Mouse (Mus musculus) limb, embryonic 13.5 days (tissue): ENCODE measurements at regions not wholly inside any gene's neighbourhood (a gene's known extent, or its start where the extent isn't known, plus 50 kb on each side); places are given as distances from the start of the nearest gene placed in this dataset.
A peak's percentile ranks its signal among the peaks of the same experiment; 100 is the strongest.

Experiments
- ATAC-seq: fragments of 200-750 bp; cut with Nextera tagmentation; 2 replicates; pipeline ENCODE4 v1.8.0; 2017; ENCODE audit warnings: low read depth, moderate number of reproducible peaks, moderate TSS enrichment; ENCODE audit not compliant: low FRiP score
- H3K27ac ChIP-seq: fragments of 300-500 bp; sonication (generic); 2 replicates; pipeline ENCODE4 v1.5.1; 2015; ENCODE audit warnings: inconsistent platforms, mild to moderate bottlenecking, moderate library complexity
- H3K27me3 ChIP-seq: fragments of 300-500 bp; sonication (generic); 2 replicates; pipeline ENCODE4 v1.6.1; 2015; ENCODE audit warnings: mild to moderate bottlenecking, inconsistent platforms
- H3K36me3 ChIP-seq: fragments of 300-500 bp; sonication (generic); 2 replicates; pipeline ENCODE4 v1.6.1; 2015; ENCODE audit warnings: inconsistent platforms, mild to moderate bottlenecking, moderate library complexity
- H3K4me1 ChIP-seq: fragments of 300-500 bp; sonication (generic); 2 replicates; pipeline ENCODE4 v1.6.1; 2015; ENCODE audit warnings: inconsistent platforms
- H3K4me2 ChIP-seq: fragments of 300-500 bp; sonication (generic); replicated peaks from 2 replicates; pipeline ENCODE4 v1.6.1; 2015; ENCODE audit warnings: inconsistent platforms, mild to moderate bottlenecking, moderate library complexity
- H3K4me3 ChIP-seq: fragments of 300-500 bp; sonication (generic); 2 replicates; pipeline ENCODE4 v1.5.1; 2015; ENCODE audit warnings: moderate library complexity, mild to moderate bottlenecking, inconsistent platforms
- H3K9ac ChIP-seq: fragments of 300-500 bp; sonication (generic); 2 replicates; pipeline ENCODE4 v1.6.1; 2015; ENCODE audit warnings: mild to moderate bottlenecking, inconsistent platforms
- H3K9me3 ChIP-seq: fragments of 300-500 bp; sonication (generic); 2 replicates; pipeline ENCODE4 v1.6.1; 2016; ENCODE audit warnings: inconsistent platforms
- WGBS: fragments of 180-500 bp; shearing (Covaris S2); methylation state at CpG from one replicate; pipeline ENCODE4 v1.1.7; 2015; 5-methylcytosine and 5-hydroxymethylcytosine counted together

DNA sequence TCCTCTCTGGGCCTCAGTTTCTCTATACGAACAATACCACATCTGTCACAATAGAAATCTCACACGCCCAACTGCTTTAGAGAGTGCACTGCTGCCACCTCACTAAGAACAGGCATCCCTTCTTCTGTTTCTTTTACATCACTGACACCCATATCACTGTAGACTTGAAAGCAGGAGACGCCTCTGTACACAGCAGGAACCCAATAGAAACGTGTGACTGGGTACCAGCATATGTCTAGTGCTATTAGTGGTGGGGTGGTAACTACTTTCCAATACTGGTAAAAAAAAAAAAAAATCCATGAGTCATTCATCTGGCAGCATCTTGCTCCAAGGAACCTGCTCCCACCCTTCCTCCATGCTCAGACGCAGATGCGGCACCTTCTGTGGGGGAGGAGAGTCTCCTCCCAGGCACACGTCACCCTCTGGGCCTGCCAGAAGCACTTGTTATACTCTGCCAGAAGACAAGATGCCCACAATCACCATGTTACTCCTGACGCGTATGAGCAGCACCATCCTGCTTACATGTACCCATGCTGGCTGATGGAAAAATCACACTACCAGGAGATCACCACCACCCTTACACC lies 151.3 kb upstream of the Plxna4 start:
- Histone ChIP-seq H3K27ac (no peak overlapping the region), H3K4me3 (no peak overlapping the region), H3K36me3 (no peaks in the 10 kb centered on the region), H3K27me3 (peaks cover 3% of the 10 kb centered on the region; the same call in 1 of the 2 replicates), H3K4me2 (no peak overlapping the region), H3K9me3 (no peaks in the 10 kb centered on the region), H3K4me1 (no peaks in the 10 kb centered on the region), H3K9ac (no peak overlapping the region)
- no peak for ATAC-seq
- WGBS, result 86% methylated on average over 9 of the region's 9 CpGs

DNA sequence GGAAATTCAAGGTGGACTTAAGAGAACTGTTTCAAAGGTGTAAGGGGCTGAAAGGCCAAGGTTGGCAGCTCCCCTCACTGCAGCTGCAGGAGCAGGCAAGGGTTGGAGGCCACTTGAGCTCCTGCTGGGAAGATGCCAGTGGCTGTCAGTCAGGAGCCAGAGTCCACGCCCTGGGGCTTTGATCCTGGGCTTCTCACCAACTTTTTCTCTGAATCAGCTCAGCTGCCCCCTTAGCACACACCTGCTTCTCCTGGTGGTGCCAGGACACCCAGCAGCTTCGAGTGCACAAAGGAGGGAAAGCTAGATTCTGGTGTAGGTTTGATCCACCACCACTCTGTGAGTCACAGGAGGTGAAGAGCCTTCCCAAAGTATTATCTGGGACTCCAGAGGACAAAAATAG lies 140.7 kb upstream of the Plxna4 start:
- H3K4me3 ChIP-seq, result no peak overlapping the region
- 23% methylated on average over 2 of the region's 2 CpGs for WGBS
- H3K9ac ChIP-seq, result no peak overlapping the region
- no peaks in the 10 kb centered on the region for H3K27me3 ChIP-seq
- no peak overlapping the region for H3K27ac ChIP-seq
- H3K4me1 ChIP-seq, result no peaks in the 10 kb centered on the region
- H3K9me3 ChIP-seq, result no peaks in the 10 kb centered on the region
- ATAC-seq, result no peak
- H3K4me2 ChIP-seq, result no peak overlapping the region
- no peaks in the 10 kb centered on the region for H3K36me3 ChIP-seq

DNA sequence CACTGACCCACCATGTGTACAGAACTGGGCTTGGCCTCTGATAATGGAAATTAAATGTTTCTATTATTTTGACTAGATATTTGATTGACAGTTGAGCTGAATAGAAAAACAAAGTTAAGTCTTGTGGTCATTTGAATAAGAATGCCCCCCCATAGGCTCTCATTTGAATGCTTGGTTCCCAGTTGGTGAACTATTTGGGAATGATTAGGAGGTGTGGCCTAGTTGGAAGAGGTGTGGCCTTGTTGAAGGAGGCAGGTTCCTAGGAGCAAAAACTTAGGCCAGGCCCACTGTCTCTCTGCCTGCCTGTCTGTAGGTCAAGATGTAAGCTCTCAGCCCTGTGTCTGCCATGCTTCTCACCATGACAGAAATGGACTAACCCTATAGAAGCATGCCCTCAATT lies 138.6 kb upstream of the Plxna4 start:
- Histone ChIP-seq H3K4me1 (no peaks in the 10 kb centered on the region), H3K9me3 (no peaks in the 10 kb centered on the region), H3K4me3 (no peak overlapping the region), H3K4me2 (no peak overlapping the region), H3K27me3 (no peaks in the 10 kb centered on the region), H3K27ac (no peak overlapping the region), H3K36me3 (no peaks in the 10 kb centered on the region), H3K9ac (no peak overlapping the region)
- ATAC-seq, result no peak

DNA sequence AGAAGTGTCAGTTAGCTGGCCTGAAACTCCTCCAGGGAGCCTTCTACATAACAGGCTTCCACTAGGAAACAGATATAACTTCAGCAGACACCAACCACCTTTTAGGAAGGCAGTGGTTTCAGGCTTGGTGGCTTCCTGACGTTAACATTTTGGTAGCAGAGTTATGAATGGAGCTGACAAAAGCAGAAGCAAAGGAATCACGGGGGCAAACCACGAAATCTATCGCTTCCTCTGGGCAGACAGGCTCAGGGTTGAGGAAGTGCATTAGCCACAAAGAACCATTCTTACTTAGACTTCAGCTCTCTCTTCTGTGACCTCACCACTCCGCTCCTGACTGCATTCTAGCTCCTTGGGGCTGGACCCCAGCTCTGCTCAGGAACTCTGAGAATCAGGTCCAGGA lies 129.9 kb upstream of the Plxna4 start:
- no peaks in the 10 kb centered on the region for H3K27me3 ChIP-seq
- H3K4me2 ChIP-seq, result no peak overlapping the region
- H3K4me3 ChIP-seq, result no peak overlapping the region
- no peak overlapping the region for H3K9ac ChIP-seq
- WGBS, result 81% methylated on average over 5 of the region's 5 CpGs
- no peak for ATAC-seq
- no peak overlapping the region for H3K27ac ChIP-seq
- no peaks in the 10 kb centered on the region for H3K9me3 ChIP-seq
- H3K4me1 ChIP-seq, result no peaks in the 10 kb centered on the region
- H3K36me3 ChIP-seq, result no peaks in the 10 kb centered on the region

DNA sequence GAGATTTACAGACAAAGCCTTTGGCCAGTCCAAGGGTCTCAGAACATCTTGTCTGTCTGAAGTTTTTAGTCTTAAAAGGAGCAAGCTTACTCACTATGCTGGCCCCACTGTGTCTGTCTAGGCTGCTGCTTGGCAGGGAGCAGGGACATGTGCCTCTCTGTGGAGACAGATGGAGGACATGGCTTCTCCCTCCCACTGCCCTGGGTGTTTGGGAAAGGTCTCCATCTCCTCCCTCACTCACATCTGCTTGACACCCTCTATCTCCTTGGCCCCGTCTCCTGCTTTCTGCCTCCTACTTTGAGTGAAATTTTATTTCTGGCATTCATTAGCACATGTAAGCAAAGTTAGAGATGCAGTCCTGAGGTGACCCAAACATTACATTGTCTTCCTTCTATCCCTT lies 127.1 kb upstream of the Plxna4 start:
- ATAC-seq, result no peak
- 64% methylated on average over 1 of the region's 1 CpGs for WGBS
- Histone ChIP-seq H3K4me2 (no peak overlapping the region), H3K27me3 (no peaks in the 10 kb centered on the region), H3K4me3 (no peak overlapping the region), H3K27ac (no peak overlapping the region), H3K9me3 (no peaks in the 10 kb centered on the region), H3K4me1 (no peaks in the 10 kb centered on the region), H3K36me3 (no peaks in the 10 kb centered on the region), H3K9ac (no peak overlapping the region)

DNA sequence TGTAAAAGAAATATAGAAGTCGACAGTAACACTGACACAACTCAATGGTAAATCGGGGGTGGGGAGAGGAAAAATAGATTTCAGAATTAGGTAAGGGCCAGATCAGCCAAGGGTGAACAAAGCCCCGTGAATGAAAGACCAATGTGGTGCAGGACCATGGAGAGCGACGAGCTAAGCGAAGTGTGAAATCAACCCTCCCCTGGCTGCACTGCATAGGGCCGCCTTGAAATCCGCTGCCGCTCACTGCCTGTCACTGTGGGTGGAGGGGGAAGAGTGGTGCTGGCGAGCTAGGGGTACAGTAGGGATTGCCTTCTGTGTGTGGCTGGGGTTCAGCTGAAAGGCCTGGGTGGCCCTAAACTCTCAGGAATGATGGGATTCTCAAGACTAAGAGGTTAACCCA lies 122.2 kb upstream of the Plxna4 start:
- Histone ChIP-seq H3K4me2 (no peak overlapping the region), H3K27ac (no peak overlapping the region), H3K9me3 (no peaks in the 10 kb centered on the region), H3K36me3 (no peaks in the 10 kb centered on the region), H3K4me1 (no peaks in the 10 kb centered on the region), H3K4me3 (no peak overlapping the region), H3K9ac (no peak overlapping the region), H3K27me3 (no peaks in the 10 kb centered on the region)
- WGBS, result 9% methylated on average over 10 of the region's 10 CpGs
- ATAC-seq, result peak; percentile 86

DNA sequence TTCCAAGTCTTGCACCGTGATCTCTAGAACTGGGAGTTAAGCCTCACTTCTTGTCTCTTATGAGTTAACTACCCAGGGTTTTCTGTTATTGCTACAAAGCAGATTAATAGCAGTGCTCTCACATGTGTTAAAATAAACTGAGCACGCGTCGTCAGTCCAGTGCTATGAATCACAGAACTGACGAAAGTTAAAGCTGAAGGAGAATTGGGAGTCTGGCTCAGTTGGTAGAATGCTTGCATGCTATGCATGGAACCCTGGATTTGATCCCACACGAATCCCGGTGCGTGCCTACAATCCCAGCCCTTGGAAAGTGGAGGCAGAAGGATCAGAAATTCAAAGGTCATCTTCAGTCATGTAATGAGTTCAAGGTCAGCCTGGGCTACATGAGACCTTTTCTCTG lies 121.6 kb upstream of the Plxna4 start:
- Histone ChIP-seq H3K4me3 (no peak overlapping the region), H3K4me2 (no peak overlapping the region), H3K27ac (no peak overlapping the region), H3K4me1 (no peaks in the 10 kb centered on the region), H3K9ac (no peak overlapping the region), H3K9me3 (no peaks in the 10 kb centered on the region), H3K27me3 (no peaks in the 10 kb centered on the region), H3K36me3 (no peaks in the 10 kb centered on the region)
- ATAC-seq, result no peak
- whole genome bisulfite sequencing, result 86% methylated on average over 8 of the region's 8 CpGs

DNA sequence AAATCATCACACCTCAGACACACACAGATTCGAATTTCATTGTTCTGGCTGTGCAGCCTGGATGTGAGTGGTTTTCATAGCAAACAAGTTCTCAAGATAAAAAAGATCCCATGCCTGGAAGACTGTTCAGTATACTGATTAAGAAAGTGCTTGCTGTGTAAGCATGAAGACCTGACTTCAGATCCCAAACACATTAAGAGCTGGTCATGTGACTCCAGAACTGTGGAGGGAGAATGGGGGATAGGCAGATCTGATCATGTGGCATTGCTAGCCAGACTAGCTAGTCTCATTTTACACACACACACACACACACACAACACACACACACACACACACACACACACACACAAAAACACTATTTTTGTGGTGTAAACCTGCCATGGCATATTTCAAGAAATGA lies 119.4 kb upstream of the Plxna4 start:
- WGBS, result 63% methylated on average over 1 of the region's 1 CpGs
- no peaks in the 10 kb centered on the region for H3K36me3 ChIP-seq
- no peaks in the 10 kb centered on the region for H3K9me3 ChIP-seq
- no peaks in the 10 kb centered on the region for H3K4me1 ChIP-seq
- no peak overlapping the region for H3K9ac ChIP-seq
- H3K27ac ChIP-seq, result no peak overlapping the region
- H3K4me2 ChIP-seq, result no peak overlapping the region
- no peaks in the 10 kb centered on the region for H3K27me3 ChIP-seq
- no peak overlapping the region for H3K4me3 ChIP-seq
- ATAC-seq, result no peak

DNA sequence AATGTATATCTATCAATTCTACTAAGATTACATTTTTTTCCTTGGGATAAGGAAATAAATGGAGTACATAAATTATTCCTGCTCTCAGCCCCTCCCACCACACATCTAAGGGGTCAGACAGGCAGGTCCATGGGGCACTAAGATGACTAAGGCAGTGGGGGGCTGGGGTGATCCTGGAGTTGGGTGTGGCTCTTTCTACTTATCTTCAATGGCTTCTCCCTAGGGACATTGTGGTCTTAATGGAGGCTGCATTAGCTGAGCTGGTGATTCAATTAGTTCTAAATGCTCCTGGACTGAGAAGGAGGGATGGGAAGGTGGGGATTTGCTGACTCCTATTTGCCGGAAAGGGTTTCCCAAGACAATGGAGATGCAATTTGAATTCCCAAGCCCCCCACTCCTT lies 118.4 kb upstream of the Plxna4 start:
- Histone ChIP-seq H3K4me3 (no peak overlapping the region), H3K9ac (no peak overlapping the region), H3K27me3 (no peaks in the 10 kb centered on the region), H3K36me3 (no peaks in the 10 kb centered on the region), H3K4me1 (no peaks in the 10 kb centered on the region), H3K4me2 (no peak overlapping the region), H3K27ac (no peak overlapping the region), H3K9me3 (no peaks in the 10 kb centered on the region)
- WGBS, result 69% methylated on average over 1 of the region's 1 CpGs
- no peak for ATAC-seq

DNA sequence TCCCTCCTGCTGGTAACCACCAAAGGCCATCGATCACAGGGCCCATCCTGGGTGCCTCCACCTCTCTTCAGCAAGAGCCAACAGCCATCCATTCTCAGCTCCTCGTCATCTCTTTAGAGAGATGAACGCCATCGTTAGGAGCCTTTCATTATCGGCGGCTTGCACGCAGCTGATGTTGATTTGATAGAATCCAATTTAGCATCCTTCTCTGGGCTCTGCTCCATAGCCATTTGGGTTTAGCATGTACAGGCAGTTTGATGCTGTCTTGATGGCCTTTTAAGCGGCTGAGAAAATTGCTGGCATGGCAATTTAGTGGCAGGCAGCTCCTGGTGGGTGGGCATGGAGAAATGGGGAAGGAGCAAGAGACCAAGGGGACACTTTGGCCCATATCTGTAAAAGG lies 115.5 kb upstream of the Plxna4 start:
- H3K4me2 ChIP-seq, result no peak overlapping the region
- no peak for ATAC-seq
- WGBS, result 83% methylated on average over 8 of the region's 8 CpGs

DNA sequence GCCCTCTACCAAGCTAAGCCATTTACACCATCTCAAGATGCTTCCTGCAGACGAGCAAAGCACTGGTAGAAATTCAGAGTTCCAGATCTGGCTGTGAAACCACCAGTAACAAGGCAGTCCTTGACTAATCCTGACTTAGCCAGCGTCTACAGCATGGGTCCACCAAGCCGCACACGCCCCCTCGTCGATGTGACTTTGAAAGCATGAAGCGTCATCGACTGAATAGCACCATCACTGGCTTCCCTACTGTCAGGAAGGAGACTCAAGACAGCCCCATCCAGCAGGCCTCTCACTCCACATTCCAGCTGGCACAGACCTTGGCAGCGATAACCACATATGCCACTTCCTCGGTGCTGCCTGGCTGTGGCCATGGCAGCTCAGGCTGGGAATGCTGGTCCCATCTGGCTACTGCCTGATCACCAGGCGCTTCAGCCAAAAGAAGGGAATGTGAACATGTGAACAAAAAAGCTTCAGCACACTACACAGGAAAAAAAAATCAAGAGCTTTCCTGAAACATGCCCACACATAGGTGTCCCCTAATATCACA lies 114.3 kb upstream of the Plxna4 start:
- no peak overlapping the region for H3K27ac ChIP-seq
- 89% methylated on average over 11 of the region's 11 CpGs for WGBS

More for the DNA sequence above, 115.5 kb upstream of the Plxna4 start:
- Histone ChIP-seq H3K4me1 (no peaks in the 10 kb centered on the region), H3K9me3 (no peaks in the 10 kb centered on the region), H3K36me3 (no peaks in the 10 kb centered on the region), H3K9ac (no peak overlapping the region), H3K27me3 (no peaks in the 10 kb centered on the region), H3K4me3 (no peak overlapping the region), H3K27ac (no peak overlapping the region)

DNA sequence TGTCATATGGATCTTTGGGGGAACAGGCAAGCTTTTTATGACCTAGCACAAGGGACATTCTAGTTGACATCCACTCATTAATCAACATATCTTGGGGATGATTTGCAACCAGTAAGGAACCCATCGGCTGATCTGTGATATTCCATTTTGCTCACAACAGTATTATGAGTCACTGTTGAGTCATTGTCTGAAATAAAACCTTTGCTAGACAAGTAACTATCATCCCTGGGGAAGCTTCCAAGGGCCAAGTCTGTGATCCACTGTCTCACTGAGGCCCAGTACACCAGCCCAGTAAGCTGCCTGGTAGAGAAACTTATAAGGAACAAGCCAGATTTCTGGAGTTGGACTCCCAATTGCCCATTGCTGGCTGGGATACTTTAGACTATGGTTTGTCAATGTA lies 111.8 kb upstream of the Plxna4 start:
- Histone ChIP-seq H3K27ac (no peak overlapping the region), H3K4me2 (no peak overlapping the region), H3K9me3 (no peaks in the 10 kb centered on the region), H3K36me3 (no peaks in the 10 kb centered on the region), H3K27me3 (no peaks in the 10 kb centered on the region), H3K4me3 (no peak overlapping the region), H3K9ac (no peak overlapping the region), H3K4me1 (no peaks in the 10 kb centered on the region)
- no peak for ATAC-seq
- 87% methylated on average over 1 of the region's 1 CpGs for WGBS

More for the DNA sequence above, 114.3 kb upstream of the Plxna4 start:
- H3K4me2 ChIP-seq, result no peak overlapping the region
- H3K4me1 ChIP-seq, result no peaks in the 10 kb centered on the region
- no peak overlapping the region for H3K9ac ChIP-seq
- H3K36me3 ChIP-seq, result no peaks in the 10 kb centered on the region
- no peaks in the 10 kb centered on the region for H3K9me3 ChIP-seq
- no peak for ATAC-seq
- no peak overlapping the region for H3K4me3 ChIP-seq
- no peaks in the 10 kb centered on the region for H3K27me3 ChIP-seq

DNA sequence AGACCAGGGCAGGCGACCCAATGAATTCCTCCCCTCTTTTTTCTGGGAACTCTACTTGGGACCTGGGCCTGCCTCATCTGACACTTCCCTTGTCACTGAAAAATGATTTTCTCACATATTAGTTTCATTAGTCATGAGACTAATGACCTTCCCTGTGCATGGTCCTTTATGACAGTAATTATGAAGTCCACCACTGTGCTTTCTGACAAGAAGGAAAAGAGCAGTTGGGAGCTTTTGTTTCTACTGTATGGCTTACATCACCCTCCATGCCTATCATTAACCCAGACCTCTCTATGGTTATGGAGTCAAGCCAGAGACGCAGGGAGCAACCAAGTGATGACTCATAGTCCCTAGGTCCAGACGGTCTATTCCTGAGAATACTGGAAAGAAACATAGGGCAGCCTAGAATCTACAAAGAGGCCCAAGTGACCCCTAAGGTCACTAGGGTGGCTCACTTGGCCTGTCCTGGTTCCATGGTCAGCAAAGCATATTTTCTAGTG lies 109.8 kb upstream of the Plxna4 start:
- H3K4me3 ChIP-seq, result no peak overlapping the region
- 81% methylated on average over 3 of the region's 3 CpGs for WGBS
- ATAC-seq, result no peak

More for the DNA sequence above, 109.8 kb upstream of the Plxna4 start:
- Histone ChIP-seq H3K27me3 (no peaks in the 10 kb centered on the region), H3K9ac (no peak overlapping the region), H3K36me3 (no peaks in the 10 kb centered on the region), H3K9me3 (no peaks in the 10 kb centered on the region), H3K27ac (no peak overlapping the region), H3K4me1 (no peaks in the 10 kb centered on the region), H3K4me2 (no peak overlapping the region)
